19 mouse cellular contexts compared by ENCODE assay signal in the genomic region with DNA sequence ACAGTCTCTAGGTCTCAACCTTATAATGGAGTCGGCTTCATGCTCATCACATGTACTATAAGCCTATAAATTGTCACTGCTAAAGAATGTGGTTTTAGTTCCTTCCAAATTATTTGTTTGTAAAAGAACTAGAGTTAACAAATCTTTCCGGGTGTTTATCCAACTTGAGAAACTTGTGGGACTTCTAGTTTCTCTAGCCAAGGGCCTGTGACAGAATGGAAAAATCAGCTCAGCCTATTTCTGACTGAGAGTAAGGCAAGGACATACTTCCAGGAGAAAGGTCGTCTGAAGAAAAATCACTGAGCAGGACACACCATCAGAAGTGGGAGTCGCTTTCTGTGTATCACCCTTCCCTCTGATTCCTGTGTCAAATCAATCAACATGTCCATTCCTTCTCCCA.
DNase-seq lines count a peak whose midpoint lies in the region; ATAC-seq and TF ChIP-seq lines count a peak whose summit lies in the region.
"Had no signal": no experiment of that assay in that cellular context is flagged by ENCODE, and none has a peak within 500 bp of the region (broad histone marks: within the 10 kb centered on the region; RNA-seq: fewer than 3 reads in every experiment).

No protein-coding gene starts in this region.

- no peak overlapping the region for H3K4me2 ChIP-seq in lung, postnatal 0 days (replicated peaks; ENCODE audit: low read depth, low read length)
- H3K4me2 ChIP-seq: forebrain, embryonic 13.5 days; heart, embryonic 12.5 days; hindbrain, embryonic 12.5 days had no signal

- 60% methylated on average over 4 of the region's 4 CpGs for WGBS in kidney, adult 2 months
- 47% methylated on average over 4 of the region's 4 CpGs for WGBS in lung, postnatal 0 days

- TF ChIP-seq EP300 in lung, postnatal 0 days (IDR thresholded peaks at IDR 0.05): no peak

- H3K36me3 ChIP-seq in kidney, adult 2 months (ENCODE audit: control insufficient read depth, insufficient read depth, low read length): no peaks in the 10 kb centered on the region
- no peaks in the 10 kb centered on the region for H3K36me3 ChIP-seq in lung, postnatal 0 days (ENCODE audit: insufficient read depth, low read length)
- H3K36me3 ChIP-seq: embryonic facial prominence, embryonic 10.5 days; heart, embryonic 12.5 days; hindbrain, embryonic 12.5 days had no signal

- no peak for ATAC-seq in lung, postnatal 0 days
- ATAC-seq: forebrain, embryonic 13.5 days; forebrain, postnatal 0 days; hindbrain, embryonic 16.5 days had no signal

- H3K4me1 ChIP-seq in kidney, adult 2 months (ENCODE audit: control insufficient read depth, insufficient read depth, low read length): no peaks in the 10 kb centered on the region
- H3K4me1 ChIP-seq in lung, postnatal 0 days (ENCODE audit: insufficient read depth, low read depth, low read length): no peaks in the 10 kb centered on the region
- H3K4me1 ChIP-seq: embryonic facial prominence, embryonic 10.5 days had no signal

- peak; percentile 79 for DNase-seq in heart, adult 11 months
- no peak for DNase-seq in heart, postnatal 36 days
- DNase-seq in kidney, adult 2 months: peak; percentile 24
- no peak for DNase-seq in kidney, adult 18-20 months
- DNase-seq in lung, postnatal 25 days (ENCODE audit: low spot score): peak; percentile 2
- no peak for DNase-seq in lung, postnatal 0 days (ENCODE audit: low spot score)
- DNase-seq in neural tube, embryonic 10.5 days (ENCODE audit: extremely low spot score, low spot score): no peak
- DNase-seq: adrenal gland, postnatal 14 days; cerebellum, adult 2 months; cerebellum, postnatal 10 days; forebrain, postnatal 0 days; gastrocnemius, adult 2 months; gastrocnemius, postnatal 25 days; heart, postnatal 4 days had no signal

- no peak for TF ChIP-seq POLR2A in kidney, adult 2 months (IDR thresholded peaks at IDR 0.05; ENCODE audit: low read depth, low read length)

- H3K9me3 ChIP-seq in lung, postnatal 0 days (ENCODE audit: low read length): no peaks in the 10 kb centered on the region
- H3K9me3 ChIP-seq: embryonic facial prominence, embryonic 10.5 days; forebrain, embryonic 13.5 days; heart, embryonic 12.5 days; hindbrain, embryonic 12.5 days had no signal

- no peak overlapping the region for H3K4me3 ChIP-seq in kidney, adult 2 months (ENCODE audit: insufficient read depth, low read depth, low read length)
- no peak overlapping the region for H3K4me3 ChIP-seq in lung, postnatal 0 days (ENCODE audit: low read depth, low read length)
- H3K4me3 ChIP-seq: embryonic facial prominence, embryonic 10.5 days; forebrain, embryonic 13.5 days; gastrocnemius, adult 2 months; heart, embryonic 12.5 days; hindbrain, embryonic 12.5 days had no signal

- intact Hi-C loops in heart, postnatal 36 days (cut with DNase I): no loop called here

- no peak for TF ChIP-seq CTCF in kidney, adult 2 months (conservative IDR thresholded peaks at IDR 0.05; ENCODE audit: insufficient read depth, insufficient read length, low read depth, low read length)
- no peak for TF ChIP-seq CTCF in lung, postnatal 0 days (IDR thresholded peaks at IDR 0.05)

- no peak overlapping the region for H3K9ac ChIP-seq in lung, postnatal 0 days (replicated peaks; ENCODE audit: low read depth)
- H3K9ac ChIP-seq: forebrain, embryonic 13.5 days; forebrain, postnatal 0 days; heart, embryonic 12.5 days; hindbrain, embryonic 12.5 days had no signal

- no peaks in the 10 kb centered on the region for H3K27me3 ChIP-seq in kidney, adult 2 months (replicated peaks; ENCODE audit: control insufficient read depth, insufficient read depth, low read length)
- no peaks in the 10 kb centered on the region for H3K27me3 ChIP-seq in lung, postnatal 0 days (replicated peaks; ENCODE audit: insufficient read depth, low read length)
- H3K27me3 ChIP-seq: forebrain, embryonic 13.5 days; heart, embryonic 12.5 days; hindbrain, embryonic 12.5 days had no signal

- H3K27ac ChIP-seq in kidney, adult 2 months (ENCODE audit: insufficient read depth, low read depth, low read length): peak overlapping the region; percentile 17; the same call in 1 of the 2 replicates
- H3K27ac ChIP-seq in lung, postnatal 0 days (ENCODE audit: low read length): no peak overlapping the region
- H3K27ac ChIP-seq: embryonic facial prominence, embryonic 10.5 days; forebrain, embryonic 13.5 days; gastrocnemius, adult 2 months; hindbrain, embryonic 12.5 days had no signal

Comparison
In these comparisons a context has a peak if more than half of its experiments do, and no peak if none do; other contexts are left out.
1. DNase-seq: peak in heart, adult 11 months (single experiment), kidney, adult 2 months (single experiment) and lung, postnatal 25 days (single experiment); none in heart, postnatal 36 days (0 of 2), kidney, adult 18-20 months (single experiment), lung, postnatal 0 days (single experiment) and neural tube, embryonic 10.5 days (single experiment).